Mouse (Mus musculus): ENCODE data around the gene Rpl29. TPM values are rescaled to one million over a fixed set of nuclear protein-coding genes. Genes with fewer than 3 reads are reported as not detected.

Gene Rpl29
- polyA plus RNA-seq, 1 experiment, result 521 TPM

DNA sequence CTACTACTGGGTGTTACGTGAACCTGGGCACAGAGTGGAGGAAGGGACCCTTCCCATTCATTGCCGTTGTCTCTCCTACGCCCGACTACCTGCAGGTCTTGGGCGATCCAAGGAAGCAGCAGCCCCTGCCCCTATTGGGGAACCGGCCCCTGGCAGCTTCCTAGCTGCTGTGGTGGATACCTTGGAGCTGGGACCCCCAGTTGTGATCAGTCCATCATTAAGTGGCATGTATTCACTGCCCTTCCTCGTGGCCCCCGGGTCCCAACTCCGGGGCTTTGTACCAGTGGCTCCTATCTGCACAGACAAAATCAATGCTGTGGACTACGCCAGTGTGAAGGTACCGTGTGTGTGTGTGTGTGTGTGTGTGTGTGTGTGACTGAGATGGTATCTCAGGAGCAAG is 22.0 kb downstream of the Rpl29 start:
- WGBS, result 68% methylated on average over 11 of the region's 11 CpGs
- DNase-seq, result no peak
- Histone ChIP-seq H3K4me1 (ENCODE audit: control insufficient read depth, insufficient read depth, low read length) (peaks cover 27% of the 10 kb centered on the region), H3K4me3 (ENCODE audit: insufficient read depth, low read depth, low read length) (no peak overlapping the region), H3K27ac (ENCODE audit: insufficient read depth, low read depth, low read length) (no peak overlapping the region), H3K36me3 (ENCODE audit: control insufficient read depth, insufficient read depth, low read length) (no peaks in the 10 kb centered on the region), H3K27me3 (replicated peaks; ENCODE audit: control insufficient read depth, insufficient read depth, low read length) (no peaks in the 10 kb centered on the region)
- TF ChIP-seq CTCF (conservative IDR thresholded peaks at IDR 0.05; ENCODE audit: insufficient read depth, insufficient read length, low read depth, low read length) (no peak), POLR2A (IDR thresholded peaks at IDR 0.05; ENCODE audit: low read depth, low read length) (no peak)

DNA sequence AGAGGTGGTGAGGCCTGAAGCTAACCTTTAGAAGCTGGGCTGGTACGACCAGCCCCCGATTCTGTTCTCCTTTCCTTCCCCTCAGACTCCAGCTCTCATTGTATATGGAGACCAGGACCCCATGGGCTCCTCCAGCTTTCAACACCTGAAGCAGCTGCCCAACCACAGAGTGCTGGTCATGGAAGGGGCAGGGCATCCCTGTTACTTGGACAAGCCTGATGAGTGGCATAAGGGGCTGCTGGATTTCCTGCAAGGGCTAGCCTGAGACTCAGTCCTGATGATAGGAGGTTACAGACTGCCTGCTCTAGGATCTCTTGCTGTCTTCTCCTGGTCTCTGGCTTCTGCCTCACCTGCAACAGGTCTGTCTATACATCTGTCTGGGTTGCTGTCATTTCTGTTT is 22.6 kb downstream of the Rpl29 start:
- no peak overlapping the region for H3K4me3 ChIP-seq (ENCODE audit: insufficient read depth, low read depth, low read length)
- 64% methylated on average over 2 of the region's 2 CpGs for WGBS
- DNase-seq, result no peak
- peaks cover 25% of the 10 kb centered on the region for H3K4me1 ChIP-seq (ENCODE audit: control insufficient read depth, insufficient read depth, low read length)
- no peaks in the 10 kb centered on the region for H3K27me3 ChIP-seq (replicated peaks; ENCODE audit: control insufficient read depth, insufficient read depth, low read length)
- no peaks in the 10 kb centered on the region for H3K36me3 ChIP-seq (ENCODE audit: control insufficient read depth, insufficient read depth, low read length)
- TF ChIP-seq CTCF (conservative IDR thresholded peaks at IDR 0.05; ENCODE audit: insufficient read depth, insufficient read length, low read depth, low read length), result no peak
- no peak for TF ChIP-seq POLR2A (IDR thresholded peaks at IDR 0.05; ENCODE audit: low read depth, low read length)
- peak overlapping the region; percentile 42 for H3K27ac ChIP-seq (ENCODE audit: insufficient read depth, low read depth, low read length)

DNA sequence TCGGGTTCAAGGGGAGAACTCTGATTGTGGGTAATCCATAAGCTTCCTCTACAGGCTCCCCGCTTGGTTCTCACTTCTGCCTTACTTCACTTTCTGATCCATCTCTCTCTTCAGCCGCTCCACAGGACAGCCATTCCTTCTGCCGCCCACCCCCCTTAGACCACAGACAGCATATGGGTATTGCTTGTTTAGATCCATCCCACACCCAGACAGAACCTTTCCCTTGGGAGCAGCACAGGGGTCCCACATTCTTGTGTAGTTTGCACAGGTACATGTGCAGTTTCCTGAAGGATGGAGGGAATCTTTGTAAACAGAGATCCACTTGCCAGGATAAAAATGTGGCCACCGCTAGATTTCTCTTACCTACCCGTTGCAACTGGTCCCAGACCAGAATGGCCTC is 23.1 kb downstream of the Rpl29 start:
- H3K4me1 ChIP-seq (ENCODE audit: control insufficient read depth, insufficient read depth, low read length), result peaks cover 25% of the 10 kb centered on the region
- H3K27me3 ChIP-seq (replicated peaks; ENCODE audit: control insufficient read depth, insufficient read depth, low read length), result no peaks in the 10 kb centered on the region
- DNase-seq, result no peak
- peak overlapping the region; percentile 42 for H3K27ac ChIP-seq (ENCODE audit: insufficient read depth, low read depth, low read length)
- 50% methylated on average over 6 of the region's 6 CpGs for WGBS
- TF ChIP-seq POLR2A (IDR thresholded peaks at IDR 0.05; ENCODE audit: low read depth, low read length) (no peak), CTCF (conservative IDR thresholded peaks at IDR 0.05; ENCODE audit: insufficient read depth, insufficient read length, low read depth, low read length) (no peak)
- no peaks in the 10 kb centered on the region for H3K36me3 ChIP-seq (ENCODE audit: control insufficient read depth, insufficient read depth, low read length)
- H3K4me3 ChIP-seq (ENCODE audit: insufficient read depth, low read depth, low read length), result no peak overlapping the region

DNA sequence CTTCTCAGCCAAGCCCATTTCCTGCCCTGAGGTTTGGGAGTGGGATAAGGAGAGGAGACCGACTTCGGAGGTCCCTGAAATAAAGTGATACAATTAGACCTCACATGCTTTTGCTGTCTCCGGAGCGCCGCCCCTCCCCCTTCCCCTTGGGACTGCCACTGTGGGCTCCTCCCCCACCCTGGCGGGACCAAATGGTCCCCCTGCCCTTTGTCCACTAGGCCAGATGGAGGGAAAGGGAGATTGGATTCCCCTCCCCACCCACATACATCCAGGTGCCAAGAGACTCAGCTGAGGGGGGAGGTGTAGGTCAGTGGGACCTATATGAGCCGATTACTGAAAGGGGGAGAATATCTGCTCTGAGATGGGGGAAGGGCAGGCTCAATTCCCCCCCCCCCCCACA is 23.6 kb downstream of the Rpl29 start:
- Histone ChIP-seq H3K4me1 (ENCODE audit: control insufficient read depth, insufficient read depth, low read length) (peaks cover 23% of the 10 kb centered on the region), H3K27me3 (replicated peaks; ENCODE audit: control insufficient read depth, insufficient read depth, low read length) (no peaks in the 10 kb centered on the region), H3K36me3 (ENCODE audit: control insufficient read depth, insufficient read depth, low read length) (no peaks in the 10 kb centered on the region), H3K27ac (ENCODE audit: insufficient read depth, low read depth, low read length) (peak overlapping the region; percentile 42), H3K4me3 (ENCODE audit: insufficient read depth, low read depth, low read length) (peak overlapping the region; percentile 76; the same call in 1 of the 2 replicates)
- TF ChIP-seq CTCF (conservative IDR thresholded peaks at IDR 0.05; ENCODE audit: insufficient read depth, insufficient read length, low read depth, low read length) (no peak), POLR2A (IDR thresholded peaks at IDR 0.05; ENCODE audit: low read depth, low read length) (no peak)
- 16% methylated on average over 7 of the region's 7 CpGs for WGBS
- peak; percentile 87 for DNase-seq

DNA sequence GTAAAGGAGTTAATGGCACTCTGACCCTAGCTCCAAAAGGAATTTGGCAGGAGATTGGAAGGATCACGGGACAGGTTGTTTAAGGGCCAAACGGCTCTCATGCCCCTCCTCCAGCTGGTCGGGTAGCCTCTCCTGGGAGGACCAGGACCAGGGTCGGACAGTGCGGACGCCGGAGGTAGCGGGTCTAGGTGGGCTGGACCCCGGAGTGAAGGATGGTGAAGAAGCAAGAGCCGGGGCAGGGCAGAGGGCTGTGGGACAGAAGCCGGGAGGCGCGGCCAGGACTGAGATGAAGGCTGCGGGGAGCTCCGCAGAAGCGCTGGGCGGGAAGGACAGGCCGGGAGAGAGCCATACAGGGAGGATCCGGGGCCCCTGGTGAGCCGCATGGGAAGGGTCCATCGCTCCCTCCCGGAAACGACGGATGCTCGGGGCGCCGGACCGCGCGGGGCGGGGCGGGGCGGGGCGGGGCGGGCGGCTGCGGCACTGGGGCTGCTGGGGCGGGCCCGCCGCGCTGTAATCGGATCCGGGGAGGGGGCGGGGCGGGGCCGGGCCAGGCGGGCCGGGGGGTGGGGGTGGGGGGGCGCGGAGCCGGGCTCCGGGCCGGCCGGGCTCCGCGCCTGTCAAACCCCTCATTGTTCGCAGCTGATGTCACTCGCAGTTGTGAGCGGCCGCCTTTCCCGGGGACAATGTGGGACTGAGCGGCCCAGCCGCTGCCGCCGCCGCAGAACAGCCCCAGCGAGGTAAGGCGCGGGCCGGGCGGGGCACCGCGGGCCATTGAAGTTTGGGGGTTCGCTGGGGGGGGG is 24.2 kb downstream of the Rpl29 start, which contains the start of gene Pcbp4:
Gene Pcbp4 (plus strand): TSS at position 21 of the 800 bp plus-strand sequence.
- TF ChIP-seq CTCF (conservative IDR thresholded peaks at IDR 0.05; ENCODE audit: insufficient read depth, insufficient read length, low read depth, low read length), result no peak
- TF ChIP-seq POLR2A (IDR thresholded peaks at IDR 0.05; ENCODE audit: low read depth, low read length), result no peak

DNA sequence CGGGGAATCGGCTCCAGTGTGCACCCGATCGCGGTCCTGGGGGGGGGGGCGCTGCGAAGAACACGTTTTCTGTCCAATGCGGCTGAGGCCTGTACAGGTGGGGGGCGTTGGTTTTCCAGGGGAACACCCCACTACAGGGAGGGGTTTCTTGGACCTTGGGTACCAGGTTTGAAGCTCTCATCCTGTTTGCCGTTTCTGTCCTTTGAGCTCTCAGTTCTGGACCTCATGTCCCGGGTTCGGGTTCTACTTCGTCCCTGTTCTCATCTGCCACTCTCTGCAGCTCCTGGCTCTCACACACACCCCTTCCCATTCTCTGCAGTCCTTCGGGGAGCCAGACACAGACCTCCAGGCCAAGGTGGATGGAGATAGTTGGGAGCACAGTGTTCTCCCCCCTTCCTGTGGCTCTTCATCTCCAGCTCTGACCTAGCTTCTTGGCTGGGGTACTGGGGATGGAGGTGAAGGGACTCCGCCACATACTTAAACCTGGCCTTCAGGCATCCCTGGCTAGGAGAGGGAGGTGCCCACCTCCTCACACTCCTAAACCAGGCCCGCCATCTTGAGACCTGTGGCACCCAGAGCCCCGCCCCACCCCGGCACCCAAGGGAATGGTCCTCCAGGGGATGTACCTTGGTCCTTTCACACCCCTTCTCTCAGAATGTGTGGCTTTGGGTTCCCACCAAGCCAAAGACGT is 25.0 kb downstream of the Rpl29 start:
- Histone ChIP-seq H3K27me3 (replicated peaks; ENCODE audit: control insufficient read depth, insufficient read depth, low read length) (no peaks in the 10 kb centered on the region), H3K36me3 (ENCODE audit: control insufficient read depth, insufficient read depth, low read length) (no peaks in the 10 kb centered on the region), H3K27ac (ENCODE audit: insufficient read depth, low read depth, low read length) (no peak overlapping the region), H3K4me1 (ENCODE audit: control insufficient read depth, insufficient read depth, low read length) (peaks cover 19% of the 10 kb centered on the region), H3K4me3 (ENCODE audit: insufficient read depth, low read depth, low read length) (peak overlapping the region; percentile 66)
- WGBS, result 18% methylated on average over 18 of the region's 20 CpGs
- TF ChIP-seq POLR2A (IDR thresholded peaks at IDR 0.05; ENCODE audit: low read depth, low read length) (no peak), CTCF (conservative IDR thresholded peaks at IDR 0.05; ENCODE audit: insufficient read depth, insufficient read length, low read depth, low read length) (no peak)
- DNase-seq, result no peak

More for the DNA sequence above, 24.2 kb downstream of the Rpl29 start, which contains the start of gene Pcbp4:
- H3K27ac ChIP-seq (ENCODE audit: insufficient read depth, low read depth, low read length), result peak within 1 kb of the TSS; percentile 98
- H3K27me3 ChIP-seq (replicated peaks; ENCODE audit: control insufficient read depth, insufficient read depth, low read length), result no peaks in the 10 kb centered on the region
- no peaks in the 10 kb centered on the region for H3K36me3 ChIP-seq (ENCODE audit: control insufficient read depth, insufficient read depth, low read length)
- H3K4me3 ChIP-seq (ENCODE audit: insufficient read depth, low read depth, low read length), result peak within 1 kb of the TSS; percentile 76
- H3K4me1 ChIP-seq (ENCODE audit: control insufficient read depth, insufficient read depth, low read length), result peaks cover 19% of the 10 kb centered on the region
- DNase-seq, result peak; percentile 93
- WGBS, result 2% methylated on average over 52 of the region's 74 CpGs
